Mouse (Mus musculus) neural tube, embryonic 12.5 days (tissue): ENCODE measurements around the gene Tent4b. TPM values are rescaled to one million over a fixed set of nuclear protein-coding genes. Genes with fewer than 3 reads are reported as not detected.
"Not testable (repeated sequence)": the region's sequence is repeated elsewhere in the genome, so short reads cannot be mapped to it uniquely, and the experiment has no call there.

ENCODE experiments used
- ATAC-seq: fragments of 200-750 bp; cut with Nextera tagmentation; 2 replicates; pipeline ENCODE4 v1.8.0; 2017; ENCODE audit warnings: low read depth, mild to moderate bottlenecking, moderate TSS enrichment, moderate library complexity; ENCODE audit not compliant: low FRiP score
- H3K27ac ChIP-seq: fragments of 300-500 bp; sonication (generic); 2 replicates; pipeline ENCODE4 v1.5.1; 2016
- H3K27me3 ChIP-seq: fragments of 300-500 bp; sonication (generic); replicated peaks from 2 replicates; pipeline ENCODE4 v1.6.1; 2016; ENCODE audit warnings: mild to moderate bottlenecking
- H3K36me3 ChIP-seq: fragments of 300-500 bp; sonication (generic); 2 replicates; pipeline ENCODE4 v1.6.1; 2016; ENCODE audit warnings: mild to moderate bottlenecking
- H3K4me1 ChIP-seq: fragments of 300-500 bp; sonication (generic); 2 replicates; pipeline ENCODE4 v1.6.1; 2016
- H3K4me2 ChIP-seq: fragments of 300-500 bp; sonication (generic); replicated peaks from 2 replicates; pipeline ENCODE4 v1.6.1; 2016; ENCODE audit warnings: mild to moderate bottlenecking
- H3K4me3 ChIP-seq: fragments of 300-500 bp; sonication (generic); 2 replicates; pipeline ENCODE4 v1.5.1; 2016
- H3K9ac ChIP-seq: fragments of 300-500 bp; sonication (generic); 2 replicates; pipeline ENCODE4 v1.6.1; 2016; ENCODE audit warnings: mild to moderate bottlenecking
- H3K9me3 ChIP-seq: fragments of 300-500 bp; sonication (generic); 2 replicates; pipeline ENCODE4 v1.6.1; 2016; ENCODE audit warnings: mild to moderate bottlenecking
- WGBS: fragments of 180-500 bp; shearing (Covaris S2); methylation state at CpG from one replicate; pipeline ENCODE4 v1.1.7; 2016; 5-methylcytosine and 5-hydroxymethylcytosine counted together
- polyA plus RNA-seq: library from polyadenylated mRNA; unstranded; fragments of >200 nt; fragmentation: Nextera tagmentation; extraction: Ambion mirVana; gene quantifications from 2 replicates; pipeline ENCODE4 v1.2.1, GENCODE M21; 2016

Tent4b gene
- polyA plus RNA-seq, 1 experiment from 2014 or later = 13.2 TPM

- Histone ChIP-seq H3K4me2 (peak overlapping the region; percentile 97), H3K27ac (no peak overlapping the region), H3K4me1 (peaks cover 31% of the 10 kb centered on the region), H3K36me3 (no peaks in the 10 kb centered on the region), H3K27me3 (no peaks in the 10 kb centered on the region), H3K4me3 (peak overlapping the region; percentile 93), H3K9me3 (no peaks in the 10 kb centered on the region), H3K9ac (peak overlapping the region; percentile 88)
- ATAC-seq = no peak
- 29% methylated on average over 10 of the region's 10 CpGs for WGBS
These were observed 1.9 kb downstream of the Tent4b start for GRCm38 (mm10) chr8:88200724-88201495.

- 0 out of 2 replicates have a peak overlapping the region, but pooled peaks have one; percentile 88 for H3K9ac ChIP-seq
- peak overlapping the region; percentile 97 for H3K4me2 ChIP-seq
- 60% methylated on average over 3 of the region's 3 CpGs for WGBS
These were observed 2.6 kb downstream of the Tent4b start for GRCm38 (mm10) chr8:88201641-88202040.

GRCm38 (mm10) chr8:88206016-88206415, 7.0 kb downstream of the Tent4b start:
- Histone ChIP-seq H3K36me3 (0 out of 2 replicates have a peak, but pooled peaks cover 5% of the 10 kb centered on the region), H3K9ac (no peak overlapping the region), H3K4me3 (no peak overlapping the region), H3K27ac (no peak overlapping the region), H3K9me3 (no peaks in the 10 kb centered on the region), H3K4me1 (peaks cover 25% of the 10 kb centered on the region), H3K27me3 (no peaks in the 10 kb centered on the region), H3K4me2 (no peak overlapping the region)
- 59% methylated on average over 9 of the region's 9 CpGs for WGBS
- ATAC-seq = no peak

More at GRCm38 (mm10) chr8:88201641-88202040, 2.6 kb downstream of the Tent4b start:
- Histone ChIP-seq H3K4me1 (peaks cover 34% of the 10 kb centered on the region), H3K9me3 (no peaks in the 10 kb centered on the region), H3K27ac (no peak overlapping the region), H3K36me3 (no peaks in the 10 kb centered on the region), H3K27me3 (no peaks in the 10 kb centered on the region), H3K4me3 (no peak overlapping the region)
- no peak for ATAC-seq

- 94% methylated on average over 7 of the region's 7 CpGs for WGBS
- H3K9ac ChIP-seq = no peak overlapping the region
- no peak overlapping the region for H3K4me3 ChIP-seq
- peaks cover 13% of the 10 kb centered on the region; the same call in 1 of the 2 replicates for H3K4me1 ChIP-seq
- no peaks in the 10 kb centered on the region for H3K27me3 ChIP-seq
- no peak overlapping the region for H3K27ac ChIP-seq
- no peak overlapping the region for H3K4me2 ChIP-seq
- ATAC-seq = no peak
- H3K9me3 ChIP-seq = no peaks in the 10 kb centered on the region
- 0 out of 2 replicates have a peak, but pooled peaks cover 5% of the 10 kb centered on the region for H3K36me3 ChIP-seq
These were observed 8.3 kb downstream of the Tent4b start for GRCm38 (mm10) chr8:88207121-88207821.

- H3K4me1 ChIP-seq, H3K36me3 ChIP-seq, H3K27ac ChIP-seq, H3K27me3 ChIP-seq, H3K9me3 ChIP-seq, H3K4me2 ChIP-seq, ATAC-seq, H3K4me3 ChIP-seq, H3K9ac ChIP-seq: not testable (repeated sequence)
- WGBS = 93% methylated on average over 6 of the region's 6 CpGs
These were observed 11.2 kb downstream of the Tent4b start for GRCm38 (mm10) chr8:88209930-88210827.

GRCm38 (mm10) chr8:88221353-88221752, 22.3 kb downstream of the Tent4b start:
- Histone ChIP-seq H3K36me3 (no peaks in the 10 kb centered on the region; the same call in 1 of the 2 replicates), H3K9ac (no peak overlapping the region), H3K27me3 (no peaks in the 10 kb centered on the region), H3K9me3 (no peaks in the 10 kb centered on the region), H3K4me1 (peaks cover 20% of the 10 kb centered on the region), H3K4me2 (no peak overlapping the region), H3K27ac (no peak overlapping the region), H3K4me3 (no peak overlapping the region)
- 60% methylated on average over 4 of the region's 4 CpGs for WGBS
- ATAC-seq = no peak

GRCm38 (mm10) chr8:88225358-88225757, 26.3 kb downstream of the Tent4b start:
- Histone ChIP-seq H3K9ac (no peak overlapping the region), H3K9me3 (no peaks in the 10 kb centered on the region), H3K4me3 (no peak overlapping the region), H3K4me2 (peak overlapping the region; percentile 29; the same call in 1 of the 2 replicates), H3K4me1 (peaks cover 33% of the 10 kb centered on the region), H3K27ac (peak overlapping the region; percentile 39; the same call in 1 of the 2 replicates), H3K36me3 (no peaks in the 10 kb centered on the region; the same call in 1 of the 2 replicates), H3K27me3 (no peaks in the 10 kb centered on the region)
- ATAC-seq = peak; percentile 53; the same call in 1 of the 2 replicates
- 7% methylated on average over 5 of the region's 5 CpGs for WGBS

GRCm38 (mm10) chr8:88227851-88228250, 28.8 kb downstream of the Tent4b start:
- 60% methylated on average over 6 of the region's 6 CpGs for WGBS
- H3K27me3 ChIP-seq = no peaks in the 10 kb centered on the region
- no peaks in the 10 kb centered on the region for H3K36me3 ChIP-seq
- H3K4me1 ChIP-seq = peaks cover 29% of the 10 kb centered on the region
- no peak for ATAC-seq
- no peak overlapping the region for H3K9ac ChIP-seq
- peak overlapping the region; percentile 34 for H3K4me2 ChIP-seq
- no peaks in the 10 kb centered on the region for H3K9me3 ChIP-seq
- no peak overlapping the region for H3K4me3 ChIP-seq
- H3K27ac ChIP-seq = no peak overlapping the region

- no peaks in the 10 kb centered on the region for H3K27me3 ChIP-seq
- H3K9me3 ChIP-seq = no peaks in the 10 kb centered on the region
- no peak overlapping the region for H3K9ac ChIP-seq
- ATAC-seq = no peak
- peak overlapping the region; percentile 34 for H3K4me2 ChIP-seq
- 59% methylated on average over 1 of the region's 1 CpGs for WGBS
- no peaks in the 10 kb centered on the region for H3K36me3 ChIP-seq
- no peak overlapping the region for H3K4me3 ChIP-seq
- peaks cover 29% of the 10 kb centered on the region for H3K4me1 ChIP-seq
- no peak overlapping the region for H3K27ac ChIP-seq
These were observed 29.3 kb downstream of the Tent4b start for GRCm38 (mm10) chr8:88228286-88228685.

GRCm38 (mm10) chr8:88228800-88229199, 29.8 kb downstream of the Tent4b start:
- H3K9me3 ChIP-seq = no peaks in the 10 kb centered on the region
- no peaks in the 10 kb centered on the region for H3K27me3 ChIP-seq
- peaks cover 29% of the 10 kb centered on the region for H3K4me1 ChIP-seq
- no peak for ATAC-seq
- WGBS = 75% methylated on average over 1 of the region's 1 CpGs
- no peak overlapping the region for H3K27ac ChIP-seq
- no peak overlapping the region for H3K9ac ChIP-seq
- H3K36me3 ChIP-seq = no peaks in the 10 kb centered on the region
- no peak overlapping the region for H3K4me3 ChIP-seq
- no peak overlapping the region for H3K4me2 ChIP-seq

GRCm38 (mm10) chr8:88236666-88237065, 37.7 kb downstream of the Tent4b start:
- Histone ChIP-seq H3K4me3 (no peak overlapping the region), H3K4me2 (no peak overlapping the region), H3K27ac (no peak overlapping the region), H3K4me1 (no peaks in the 10 kb centered on the region; the same call in none of the 2 replicates), H3K9me3 (no peaks in the 10 kb centered on the region), H3K9ac (no peak overlapping the region), H3K27me3 (no peaks in the 10 kb centered on the region), H3K36me3 (no peaks in the 10 kb centered on the region)
- ATAC-seq = no peak
- 76% methylated on average over 2 of the region's 2 CpGs for WGBS
